9 mouse cellular contexts compared by ENCODE assay signal in genomic region chr10:81425236-81425850, GRCm38 (mm10). TPM values are rescaled to one million over a fixed set of nuclear protein-coding genes. Genes with fewer than 3 reads are reported as not detected.
DNase-seq lines count a peak whose midpoint lies in the region; ATAC-seq lines count a peak whose summit lies in the region.
"Had no signal": no experiment of that assay in that cellular context is flagged by ENCODE, and none has a peak within 500 bp of the region (broad histone marks: within the 10 kb centered on the region; RNA-seq: fewer than 3 reads in every experiment).

No protein-coding gene starts in this region.

- H3K9ac ChIP-seq in hindbrain, embryonic 16.5 days (ENCODE audit: low read depth, low read length) = peak overlapping the region; percentile 31; the same call in 1 of the 2 replicates
- H3K9ac ChIP-seq in midbrain, embryonic 16.5 days (ENCODE audit: low read depth, low read length) = peak overlapping the region; percentile 30

- peak overlapping the region; percentile 34; the same call in 1 of the 2 replicates for H3K27ac ChIP-seq in hindbrain, embryonic 16.5 days (ENCODE audit: low read depth, low read length)
- H3K27ac ChIP-seq in midbrain, embryonic 16.5 days (ENCODE audit: low read length) = no peak overlapping the region

- intact Hi-C loops in left cerebral cortex, postnatal 4 days (cut with DNase I) = no loop called here

- H3K4me1 ChIP-seq in megakaryocyte, embryonic 14.5 days = peaks cover 85% of the 10 kb centered on the region
- H3K4me1 ChIP-seq in hindbrain, embryonic 16.5 days (ENCODE audit: control insufficient read depth, insufficient read depth, low read depth, low read length) = peaks cover 37% of the 10 kb centered on the region
- peaks cover 39% of the 10 kb centered on the region for H3K4me1 ChIP-seq in midbrain, embryonic 16.5 days (ENCODE audit: control insufficient read depth, insufficient read depth, low read length)

- peaks cover 21% of the 10 kb centered on the region for H3K27me3 ChIP-seq in megakaryocyte, embryonic 14.5 days (replicated peaks)
- H3K27me3 ChIP-seq in hindbrain, embryonic 16.5 days (replicated peaks; ENCODE audit: control insufficient read depth, insufficient read depth, low read length) = peaks cover 12% of the 10 kb centered on the region
- peaks cover 14% of the 10 kb centered on the region for H3K27me3 ChIP-seq in midbrain, embryonic 16.5 days (ENCODE audit: control insufficient read depth, insufficient read depth, low read depth, low read length)
- H3K27me3 ChIP-seq: Patski had no signal

- H3K36me3 ChIP-seq in megakaryocyte, embryonic 14.5 days (replicated peaks; ENCODE audit: low read length) = peaks cover 14% of the 10 kb centered on the region
- no peaks in the 10 kb centered on the region for H3K36me3 ChIP-seq in hindbrain, embryonic 16.5 days (ENCODE audit: control insufficient read depth, insufficient read depth, low read length)
- peaks cover 1% of the 10 kb centered on the region; the same call in 1 of the 2 replicates for H3K36me3 ChIP-seq in midbrain, embryonic 16.5 days (ENCODE audit: control insufficient read depth, insufficient read depth, low read length)

- DNase-seq in cerebellum, adult 11-12 months = peak; percentile 82
- peak; percentile 69 for DNase-seq in gastrocnemius, adult 18-20 months (ENCODE audit: low spot score)
- DNase-seq in left cerebral cortex, postnatal 4 days = peak; percentile 58
- DNase-seq in urinary bladder, postnatal 4 days (ENCODE audit: low spot score in 2 of 2) = peak; percentile 44 to 58

- peak overlapping the region; percentile 93 for H3K4me3 ChIP-seq in megakaryocyte, embryonic 14.5 days (replicated peaks)
- no peak overlapping the region; the same call in 1 of the 2 replicates for H3K4me3 ChIP-seq in hindbrain, embryonic 16.5 days (ENCODE audit: low read length)
- no peak overlapping the region for H3K4me3 ChIP-seq in midbrain, embryonic 16.5 days (ENCODE audit: low read depth, low read length)

- H3K9me3 ChIP-seq in megakaryocyte, embryonic 14.5 days = no peaks in the 10 kb centered on the region
- H3K9me3 ChIP-seq in hindbrain, embryonic 16.5 days (ENCODE audit: control insufficient read depth, low read length) = no peaks in the 10 kb centered on the region; the same call in 1 of the 2 replicates
- no peaks in the 10 kb centered on the region for H3K9me3 ChIP-seq in midbrain, embryonic 16.5 days (replicated peaks; ENCODE audit: control insufficient read depth, low read length, poor library complexity, severe bottlenecking)

- peak overlapping the region; percentile 57 for H3K4me2 ChIP-seq in hindbrain, embryonic 16.5 days (ENCODE audit: low read length)
- peak overlapping the region; percentile 14; the same call in 1 of the 2 replicates for H3K4me2 ChIP-seq in midbrain, embryonic 16.5 days (ENCODE audit: low read length)

- WGBS in hindbrain, embryonic 16.5 days = 29% methylated on average over 9 of the region's 10 CpGs
- WGBS in midbrain, embryonic 16.5 days = 28% methylated on average over 10 of the region's 10 CpGs

- no peak for ATAC-seq in megakaryocyte, adult 5-6 weeks (ENCODE audit: poor library complexity, severe bottlenecking)
- no peak for ATAC-seq in hindbrain, embryonic 16.5 days
- no peak for ATAC-seq in midbrain, embryonic 16.5 days
- ATAC-seq: Patski had no signal

RNA-seq across cellular contexts. Expression of gene Nfic, which starts 30.1 kb away (rescaled TPM):
- polyA plus RNA-seq in megakaryocyte, embryonic 14.5 days (2012; ENCODE audit: insufficient read depth, low replicate concordance) = 184 and 257 TPM in 2 replicates
- 51.4 and 54.5 TPM in 2 replicates for total RNA-seq in megakaryocyte, adult 5-6 weeks (2015)
- 6.2 and 8.6 TPM in 2 replicates for total RNA-seq in megakaryocyte, adult 5-6 weeks (2017)
- total RNA-seq in gastrocnemius, adult 18-20 months (2021) = 100 to 1,000 TPM; 232 to 244 TPM
- 24.5 and 34.5 TPM in 2 replicates for polyA plus RNA-seq in hindbrain, embryonic 16.5 days (2015; fragmentation: Nextera tagmentation; extraction: Ambion mirVana)
- 10 to 100 TPM; 29.5 to 31.1 TPM for total RNA-seq in left cerebral cortex, postnatal 4 days (2021)
- 15.4 and 17.2 TPM in 2 replicates for polyA plus RNA-seq in midbrain, embryonic 16.5 days (2015; fragmentation: Nextera tagmentation; extraction: Ambion mirVana)

RNA-seq across cellular contexts. Expression of gene Smim24, which starts 32.5 kb away (rescaled TPM):
- 4.4 TPM in 1 of 2 replicates, not detected in the other for polyA plus RNA-seq in megakaryocyte, embryonic 14.5 days (2012; ENCODE audit: insufficient read depth, low replicate concordance)
- total RNA-seq in megakaryocyte, adult 5-6 weeks (2015) = 30.6 and 34.0 TPM in 2 replicates
- total RNA-seq in megakaryocyte, adult 5-6 weeks (2017) = 6.5 and 11.5 TPM in 2 replicates
- not detected for total RNA-seq in gastrocnemius, adult 18-20 months (2021)
- 1.6 and 2.3 TPM in 2 replicates for polyA plus RNA-seq in hindbrain, embryonic 16.5 days (2015; fragmentation: Nextera tagmentation; extraction: Ambion mirVana)
- 1 to 10 TPM; 1.5 to 2.3 TPM for total RNA-seq in left cerebral cortex, postnatal 4 days (2021)
- 1.2 and 1.4 TPM in 2 replicates for polyA plus RNA-seq in midbrain, embryonic 16.5 days (2015; fragmentation: Nextera tagmentation; extraction: Ambion mirVana)

RNA-seq across cellular contexts. Expression of gene Gm48552, which starts 36.5 kb away (rescaled TPM):
- 8.4 TPM in 1 of 2 replicates, not detected in the other for polyA plus RNA-seq in megakaryocyte, embryonic 14.5 days (2012; ENCODE audit: insufficient read depth, low replicate concordance)
- total RNA-seq in megakaryocyte, adult 5-6 weeks (2015) = not detected in 2 replicates
- total RNA-seq in megakaryocyte, adult 5-6 weeks (2017) = 0.26 and 1.4 TPM in 2 replicates
- under 1 TPM in 1 of 2 experiments, not detected in 1; 0.34 TPM for total RNA-seq in gastrocnemius, adult 18-20 months (2021)
- 1.5 and 2.2 TPM in 2 replicates for polyA plus RNA-seq in hindbrain, embryonic 16.5 days (2015; fragmentation: Nextera tagmentation; extraction: Ambion mirVana)
- total RNA-seq in left cerebral cortex, postnatal 4 days (2021) = 1 to 10 TPM; 2.7 to 5.9 TPM
- polyA plus RNA-seq in midbrain, embryonic 16.5 days (2015; fragmentation: Nextera tagmentation; extraction: Ambion mirVana) = 2.3 and 3.3 TPM in 2 replicates

RNA-seq across cellular contexts. Expression of gene Gm48551, which starts 41.1 kb away (rescaled TPM):
- polyA plus RNA-seq in megakaryocyte, embryonic 14.5 days (2012; ENCODE audit: insufficient read depth, low replicate concordance) = 0.89 TPM in 1 of 2 replicates, not detected in the other
- total RNA-seq in megakaryocyte, adult 5-6 weeks (2015) = 0.83 and 2.9 TPM in 2 replicates
- total RNA-seq in megakaryocyte, adult 5-6 weeks (2017) = 0.33 TPM in 1 of 2 replicates, not detected in the other
- total RNA-seq in gastrocnemius, adult 18-20 months (2021) = under 1 TPM; 0.57 to 0.97 TPM
- polyA plus RNA-seq in hindbrain, embryonic 16.5 days (2015; fragmentation: Nextera tagmentation; extraction: Ambion mirVana) = 7.9 and 9.4 TPM in 2 replicates
- total RNA-seq in left cerebral cortex, postnatal 4 days (2021) = 1 to 10 TPM; 3.7 to 4.4 TPM
- polyA plus RNA-seq in midbrain, embryonic 16.5 days (2015; fragmentation: Nextera tagmentation; extraction: Ambion mirVana) = 6.1 and 8.2 TPM in 2 replicates

RNA-seq across cellular contexts. Expression of gene Dohh, which starts 41.1 kb away (rescaled TPM):
- polyA plus RNA-seq in megakaryocyte, embryonic 14.5 days (2012; ENCODE audit: insufficient read depth, low replicate concordance) = 80.4 and 114 TPM in 2 replicates
- total RNA-seq in megakaryocyte, adult 5-6 weeks (2015) = 5.4 and 5.7 TPM in 2 replicates
- total RNA-seq in megakaryocyte, adult 5-6 weeks (2017) = 21.9 and 42.4 TPM in 2 replicates
- 10 to 100 TPM; 41.1 to 44.1 TPM for total RNA-seq in gastrocnemius, adult 18-20 months (2021)
- 99.8 and 108 TPM in 2 replicates for polyA plus RNA-seq in hindbrain, embryonic 16.5 days (2015; fragmentation: Nextera tagmentation; extraction: Ambion mirVana)
- total RNA-seq in left cerebral cortex, postnatal 4 days (2021) = 10 to 100 TPM; 58.8 to 61.5 TPM
- 77.5 and 86.2 TPM in 2 replicates for polyA plus RNA-seq in midbrain, embryonic 16.5 days (2015; fragmentation: Nextera tagmentation; extraction: Ambion mirVana)

Comparison
In these comparisons a context has a peak if more than half of its experiments do, and no peak if none do; other contexts are left out.
1. RNA of gene Nfic, which starts 30.1 kb away (total RNA-seq): 232 to 244 TPM in gastrocnemius, adult 18-20 months; 6.2 to 54.5 TPM in megakaryocyte, adult 5-6 weeks and 29.5 to 31.1 TPM in left cerebral cortex, postnatal 4 days; every median in the first group is over 4 times any median in the second.
2. Peak in every context shown above with its lines, with median percentiles within 50 percentile points of each other: DNase-seq.